Mouse (Mus musculus) stomach, embryonic 16.5 days (tissue): ENCODE measurements around the gene Defa23. TPM values are rescaled to one million over a fixed set of nuclear protein-coding genes. Genes with fewer than 3 reads are reported as not detected.

Experiments used
- polyA plus RNA-seq: library from polyadenylated mRNA; unstranded; fragments of >200 nt; fragmentation: Nextera tagmentation; extraction: Ambion mirVana; gene quantifications from 2 replicates; pipeline ENCODE4 v1.2.1, GENCODE M21; 2015

Defa23 gene
- polyA plus RNA-seq, 1 experiment from 2014 or later: not detected

Other genes starting within 250 kb of the Defa23 start
- not detected in 2 replicates for gene Defb33, start 162.4 kb upstream of the Defa23 start, polyA plus RNA-seq
- gene Gm15056, start 152.4 kb upstream of the Defa23 start, polyA plus RNA-seq: not detected in 2 replicates
- gene Gm6040, start 133.0 kb upstream of the Defa23 start, polyA plus RNA-seq: not detected in 2 replicates
- gene AY761185, start 110.3 kb upstream of the Defa23 start, polyA plus RNA-seq: not detected in 2 replicates
- gene Defa21, start 29.5 kb upstream of the Defa23 start, polyA plus RNA-seq: not detected in 2 replicates
- gene Defa35, start 10.0 kb downstream of the Defa23 start, polyA plus RNA-seq: not detected in 2 replicates
- gene Defa25, start 29.4 kb downstream of the Defa23 start, polyA plus RNA-seq: not detected in 2 replicates
- not detected in 2 replicates for gene Gm14851, start 41.0 kb downstream of the Defa23 start, polyA plus RNA-seq
- not detected in 2 replicates for gene Defa30, start 79.6 kb downstream of the Defa23 start, polyA plus RNA-seq
- not detected in 2 replicates for gene Defa22, start 107.2 kb downstream of the Defa23 start, polyA plus RNA-seq
- gene Defa31, start 136.6 kb downstream of the Defa23 start, polyA plus RNA-seq: not detected in 2 replicates
- gene Gm15293, start 146.5 kb downstream of the Defa23 start, polyA plus RNA-seq: not detected in 2 replicates
- gene Gm15292, start 194.7 kb downstream of the Defa23 start, polyA plus RNA-seq: not detected in 2 replicates